Mouse (Mus musculus): ENCODE data around the gene Gm11992.
A peak's percentile ranks its signal among the peaks of the same experiment; 100 is the strongest.

The Gm11992 gene

DNA sequence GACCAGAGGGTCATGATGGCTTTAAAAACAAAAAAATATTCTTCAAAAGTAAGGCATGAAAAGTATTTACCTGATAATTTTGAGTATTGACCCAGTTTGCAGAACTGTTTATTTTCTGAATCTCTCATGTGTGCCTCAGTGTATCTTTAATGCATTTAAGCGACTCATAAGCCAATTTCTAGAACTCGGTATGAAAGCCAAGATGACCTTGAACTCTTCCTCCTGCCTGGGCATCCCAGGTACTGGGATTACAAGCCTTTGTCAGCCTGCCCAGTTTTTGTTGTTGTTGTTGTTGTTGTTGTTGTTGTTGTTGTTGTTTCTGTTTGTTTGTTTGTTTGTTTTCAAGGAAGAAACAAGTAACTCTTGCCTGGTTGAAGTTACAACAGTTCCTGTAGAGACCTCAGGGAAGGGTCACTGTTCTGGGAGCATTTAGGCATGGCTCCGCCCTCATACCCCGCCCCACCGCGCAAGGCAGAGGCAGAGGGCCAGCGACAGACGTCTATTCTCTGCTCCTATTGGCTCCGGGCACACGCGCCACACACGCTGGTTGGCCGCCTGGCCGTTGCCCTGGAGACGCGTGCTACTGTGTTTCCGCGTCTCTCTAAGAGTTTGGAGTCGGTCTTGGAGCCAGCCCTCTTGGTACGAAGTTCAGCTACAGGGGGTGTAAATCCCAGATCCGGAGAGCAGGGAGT is at the start of gene Gm11992:
Gene Gm11992, plus strand, starts transcription at position 584 of the 692 bp plus-strand sequence.
- DNase-seq (ENCODE audit: low spot score in 2 of 2) = peak; percentile 52 to 79

DNA sequence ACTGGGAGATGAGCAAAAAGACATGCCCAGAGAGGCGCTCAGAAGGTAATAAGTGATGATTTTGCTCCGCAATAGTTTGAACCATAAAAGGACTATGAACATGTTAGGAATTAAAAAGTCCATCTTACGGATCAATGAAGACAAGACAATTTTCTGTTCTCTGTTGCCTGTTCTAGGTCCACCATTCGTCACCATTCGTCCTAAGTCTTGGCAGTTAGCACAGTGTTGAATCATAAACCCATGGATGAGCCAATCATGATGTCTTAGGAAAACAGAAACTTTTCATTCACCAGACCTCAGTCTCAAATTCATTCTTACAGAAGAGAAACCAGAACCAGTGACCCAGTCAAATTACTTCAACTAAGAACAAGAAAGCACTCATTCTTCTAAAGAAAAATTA is 39.6 kb upstream of the Gm11992 start:
- no peak for DNase-seq (ENCODE audit: low spot score in 2 of 2)

DNA sequence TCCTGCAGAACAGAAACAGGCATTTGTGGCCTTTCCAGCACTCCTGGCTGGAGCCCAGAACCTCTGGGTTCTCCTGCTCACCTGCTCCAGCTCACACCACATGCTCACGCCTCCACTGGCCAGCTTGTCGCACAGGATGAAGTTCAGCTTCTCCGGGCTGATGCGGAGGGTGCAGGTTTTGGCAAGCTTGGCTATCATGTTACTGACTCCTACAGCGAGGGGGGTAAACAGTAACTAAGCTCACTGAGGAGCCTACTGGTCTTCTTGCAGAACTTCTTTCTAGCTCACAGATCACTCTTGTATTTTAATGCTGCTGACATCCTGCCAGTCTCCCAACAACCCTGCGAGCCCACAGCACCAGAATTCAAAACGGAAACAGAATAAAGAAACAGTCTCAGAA is 38.0 kb upstream of the Gm11992 start:
- DNase-seq (ENCODE audit: low spot score in 2 of 2) = no peak

GRCm38 (mm10) chr11:9010853-9011339 is 37.5 kb upstream of the Gm11992 start, which contains the start of gene Hus1:
Gene Hus1 (minus strand): TSS chr11:9011191.
- DNase-seq (ENCODE audit: low spot score in 2 of 2) = peak; percentile 64 to 80

- no peak for DNase-seq (ENCODE audit: low spot score in 2 of 2)
These were observed 37.0 kb upstream of the Gm11992 start for GRCm38 (mm10) chr11:9011348-9011747.

DNA sequence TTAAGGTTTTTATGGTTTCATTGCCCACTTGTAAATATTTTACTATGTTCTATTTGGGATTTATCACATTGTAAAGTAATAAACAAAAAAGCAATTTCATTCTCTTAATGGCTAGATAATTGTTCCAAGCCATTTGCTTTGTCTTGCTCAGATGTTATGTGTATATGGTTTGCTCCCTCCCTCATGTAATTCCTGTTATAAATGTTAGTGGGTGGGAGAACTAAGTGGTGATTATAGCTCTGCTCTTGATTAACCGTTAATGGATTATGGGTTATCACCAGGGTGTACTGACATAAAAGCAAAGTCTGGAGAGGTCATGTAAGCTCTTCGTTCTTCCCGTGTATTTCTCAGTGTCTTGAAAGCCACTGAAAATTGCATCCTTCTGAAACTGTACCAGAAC is 33.7 kb upstream of the Gm11992 start:
- DNase-seq (ENCODE audit: low spot score in 2 of 2) = no peak

- DNase-seq (ENCODE audit: low spot score in 2 of 2) = no peak
These were observed 29.7 kb upstream of the Gm11992 start for GRCm38 (mm10) chr11:9018491-9019267.

DNA sequence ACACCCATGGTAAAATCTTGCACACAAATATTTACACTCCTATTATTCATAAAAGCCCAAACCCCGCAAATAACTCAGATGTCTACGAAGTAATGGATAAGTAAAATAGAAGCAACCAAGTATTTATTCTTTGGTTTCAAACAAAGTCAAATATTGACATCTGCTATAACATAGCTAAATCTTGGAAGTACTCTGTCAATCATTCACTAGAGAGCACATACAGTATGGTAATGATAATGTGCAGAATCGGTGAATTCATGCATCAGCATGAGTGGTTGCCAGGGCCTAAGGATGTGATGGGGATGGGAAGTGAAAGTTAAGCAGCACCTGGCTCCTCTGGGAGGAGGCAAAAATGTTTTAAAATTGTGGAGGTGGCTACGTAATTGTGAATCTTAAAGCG is 28.2 kb upstream of the Gm11992 start:
- no peak for DNase-seq (ENCODE audit: low spot score in 2 of 2)

GRCm38 (mm10) chr11:9024782-9025181 is 23.6 kb upstream of the Gm11992 start:
- DNase-seq (ENCODE audit: low spot score in 2 of 2) = no peak

DNA sequence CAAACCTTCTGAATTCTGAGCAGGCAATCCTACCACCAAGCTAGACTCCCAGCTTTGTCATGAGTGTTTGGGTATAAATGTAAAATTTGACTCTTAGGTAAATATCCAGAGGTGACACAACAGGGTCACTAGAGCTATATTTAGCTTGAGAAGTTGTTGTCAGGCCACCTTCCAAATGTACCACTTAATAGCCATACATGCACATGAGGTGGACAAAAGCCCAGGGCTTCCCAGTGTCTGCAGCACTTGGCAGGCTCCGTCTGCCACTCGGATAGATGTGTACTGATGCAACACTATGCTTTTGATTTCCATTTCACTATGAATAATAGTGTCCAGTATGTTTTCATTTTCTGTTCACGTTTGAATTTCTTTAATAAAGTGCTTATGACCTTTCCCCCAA is 23.2 kb upstream of the Gm11992 start:
- no peak for DNase-seq (ENCODE audit: low spot score in 2 of 2)

DNA sequence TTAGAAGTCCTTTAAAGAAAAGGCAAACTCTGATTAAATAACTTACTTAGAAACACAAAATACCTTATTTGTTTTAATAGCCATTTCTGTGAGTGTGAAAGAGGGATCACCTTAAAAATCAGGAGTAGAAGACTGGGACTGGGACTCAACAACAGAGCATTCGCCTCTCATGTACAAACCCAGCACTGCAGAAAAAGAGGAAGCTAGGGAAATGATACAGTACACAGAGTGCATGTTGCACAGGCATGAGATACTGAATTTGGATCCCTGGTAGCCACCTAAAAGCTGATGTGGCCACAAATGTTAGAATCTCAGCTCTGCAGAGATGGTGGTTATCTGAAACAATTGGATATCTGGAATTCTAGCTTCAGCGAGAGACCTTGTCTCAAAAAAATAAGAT is 16.9 kb upstream of the Gm11992 start:
- DNase-seq (ENCODE audit: low spot score in 2 of 2) = no peak

GRCm38 (mm10) chr11:9046546-9046945 is 1.8 kb upstream of the Gm11992 start:
- DNase-seq (ENCODE audit: low spot score in 2 of 2) = no peak

DNA sequence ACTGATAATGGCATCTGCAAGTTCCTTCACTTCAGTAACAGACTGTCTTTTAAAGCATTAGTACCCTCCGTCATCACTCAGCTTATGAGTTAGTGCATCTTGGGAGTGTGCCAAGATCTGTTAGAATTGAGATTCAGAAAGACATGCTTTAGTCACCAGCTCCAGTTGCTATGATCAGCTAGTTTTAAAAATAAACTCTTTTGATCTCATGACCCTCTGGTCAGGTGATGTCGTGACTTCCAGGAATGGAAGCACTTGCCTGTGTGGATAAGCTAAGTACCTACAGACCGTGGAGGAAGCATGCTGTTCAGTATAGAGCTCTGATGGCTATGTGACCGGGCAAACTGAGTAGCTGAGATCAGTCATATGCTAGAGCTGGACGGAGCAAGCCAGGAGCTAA is 1.4 kb upstream of the Gm11992 start:
- no peak for DNase-seq (ENCODE audit: low spot score in 2 of 2)

DNA sequence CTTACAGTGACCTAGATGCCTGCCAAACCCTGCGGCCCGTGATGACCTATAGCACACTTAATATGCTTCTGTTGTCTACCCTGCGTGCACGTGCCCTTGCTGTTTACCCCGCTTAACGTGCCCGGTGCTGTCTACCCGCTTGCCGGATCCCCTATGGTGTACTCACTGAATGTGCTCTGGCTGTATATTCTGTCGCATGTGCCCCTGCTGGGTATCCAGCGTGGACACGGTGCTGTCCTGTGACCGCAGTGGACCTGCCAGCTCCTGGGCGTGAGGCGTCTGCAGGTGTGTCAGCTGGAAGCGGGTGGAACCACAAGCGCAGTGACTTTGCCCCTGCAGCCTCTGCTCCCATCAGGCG is 288 bp downstream of the Gm11992 start, which contains the start of gene Sun3:
Gene Sun3, minus strand, starts transcription at position 289 of the 358 bp plus-strand sequence.
- no peak for DNase-seq (ENCODE audit: low spot score in 2 of 2)

DNA sequence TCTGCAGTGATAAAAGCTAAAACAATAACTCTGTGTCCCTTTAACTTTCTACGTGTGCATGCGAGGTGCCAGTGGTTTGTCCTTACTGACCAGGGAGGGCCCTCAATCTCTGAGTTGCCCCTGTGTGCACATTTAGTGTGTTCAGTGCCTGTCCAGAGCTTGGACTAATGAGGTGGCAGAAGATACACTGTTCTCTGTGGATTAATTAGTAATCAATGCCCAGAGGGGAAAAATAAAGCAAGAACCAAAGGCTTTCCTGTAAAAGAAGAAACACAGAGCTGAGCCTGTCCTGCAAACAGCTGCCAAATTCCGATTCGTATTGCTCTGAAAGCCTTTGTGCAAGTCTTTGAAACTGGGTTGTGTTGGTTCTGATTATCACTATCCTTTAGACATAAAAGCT is 1.8 kb downstream of the Gm11992 start:
- DNase-seq (ENCODE audit: low spot score in 2 of 2) = no peak

- DNase-seq (ENCODE audit: low spot score in 2 of 2) = no peak
These were observed 3.5 kb downstream of the Gm11992 start for GRCm38 (mm10) chr11:9051895-9052294.

GRCm38 (mm10) chr11:9056937-9057336 is 8.5 kb downstream of the Gm11992 start:
- DNase-seq (ENCODE audit: low spot score in 2 of 2) = no peak

GRCm38 (mm10) chr11:9057711-9058110 is 9.3 kb downstream of the Gm11992 start:
- DNase-seq (ENCODE audit: low spot score in 2 of 2) = no peak

- no peak for DNase-seq (ENCODE audit: low spot score in 2 of 2)
These were observed 11.6 kb downstream of the Gm11992 start for GRCm38 (mm10) chr11:9060029-9060428.

DNA sequence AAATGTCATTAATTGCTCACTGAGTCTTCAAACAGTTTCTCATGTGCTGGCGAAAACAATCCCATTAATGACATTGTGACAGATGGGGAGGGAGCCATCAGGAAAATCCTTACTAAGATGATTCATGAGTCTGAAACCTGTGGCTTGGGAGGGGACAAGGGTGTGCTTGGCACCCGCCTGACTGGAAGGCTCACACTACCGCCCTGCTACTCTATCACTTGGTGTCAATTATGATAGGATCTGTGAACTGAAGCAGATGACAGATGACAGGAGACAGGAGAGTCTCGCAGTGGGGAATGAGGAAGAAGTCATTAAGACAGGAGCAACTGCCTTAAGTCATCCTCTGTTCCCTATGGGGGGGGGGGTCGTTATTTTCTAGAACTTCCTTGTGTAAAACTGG is 12.1 kb downstream of the Gm11992 start:
- no peak for DNase-seq (ENCODE audit: low spot score in 2 of 2)

DNA sequence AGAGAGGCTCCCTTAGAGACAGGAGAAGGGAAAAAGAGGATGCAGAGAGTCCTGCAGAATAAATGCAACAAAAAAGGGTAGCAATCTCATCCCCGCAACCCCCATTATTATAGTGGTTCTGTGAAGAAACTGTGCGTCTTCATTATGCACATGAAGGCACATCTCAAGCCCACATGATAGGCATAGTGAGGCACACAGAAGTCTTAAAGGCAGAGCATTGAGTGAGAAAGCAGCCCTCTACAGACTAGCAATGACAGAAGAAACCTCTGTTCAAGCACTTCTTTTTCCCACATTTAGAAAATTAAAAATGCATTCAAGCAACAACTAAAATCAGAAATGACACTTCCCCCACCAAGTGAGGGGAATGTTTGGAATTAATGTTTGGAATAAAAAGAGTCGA is 28.1 kb downstream of the Gm11992 start:
- DNase-seq (ENCODE audit: low spot score in 2 of 2) = no peak

DNA sequence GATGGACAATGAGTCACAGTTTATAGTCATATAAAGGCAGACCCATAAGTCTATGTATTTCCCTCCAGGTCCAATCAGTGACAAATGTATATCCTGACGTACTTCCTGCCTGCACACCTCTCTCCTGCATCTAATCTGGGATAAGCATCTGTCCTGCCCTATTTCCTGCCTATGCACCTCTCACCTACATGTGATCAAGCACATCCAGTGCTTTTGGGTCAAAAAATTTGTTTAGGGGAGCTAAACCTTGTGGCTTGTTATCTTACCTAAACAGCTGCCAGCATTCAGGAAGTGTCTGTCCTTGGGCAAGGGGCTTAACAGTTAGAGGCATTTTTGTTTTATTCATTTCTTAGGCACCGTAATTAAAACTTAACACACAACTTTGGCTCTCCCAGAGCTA is 64.8 kb downstream of the Gm11992 start:
- DNase-seq (ENCODE audit: low spot score in 2 of 2) = no peak
